Mouse (Mus musculus) hindbrain, embryonic 12.5 days (tissue): Measurements from ENCODE around the gene Ttyh2. TPM values are rescaled to one million over a fixed set of nuclear protein-coding genes. Genes with fewer than 3 reads are reported as not detected.

ENCODE experiments used
- ATAC-seq: fragments of 200-750 bp; cut with Nextera tagmentation; 2 replicates; pipeline ENCODE4 v1.8.0; 2017; ENCODE audit warnings: moderate TSS enrichment; ENCODE audit not compliant: low FRiP score
- H3K27ac ChIP-seq: fragments of 300-500 bp; sonication (generic); 2 replicates; pipeline ENCODE4 v1.5.1; 2016; ENCODE audit warnings: mild to moderate bottlenecking
- H3K27me3 ChIP-seq: fragments of 300-500 bp; sonication (generic); 2 replicates; pipeline ENCODE4 v1.6.1; 2016; ENCODE audit warnings: mild to moderate bottlenecking
- H3K36me3 ChIP-seq: fragments of 300-500 bp; sonication (generic); 2 replicates; pipeline ENCODE4 v1.6.1; 2016; ENCODE audit warnings: mild to moderate bottlenecking
- H3K4me1 ChIP-seq: fragments of 300-500 bp; sonication (generic); 2 replicates; pipeline ENCODE4 v1.6.1; 2016
- H3K4me2 ChIP-seq: fragments of 300-500 bp; sonication (generic); replicated peaks from 2 replicates; pipeline ENCODE4 v1.6.1; 2016; ENCODE audit warnings: mild to moderate bottlenecking
- H3K4me3 ChIP-seq: fragments of 300-500 bp; sonication (generic); 2 replicates; pipeline ENCODE4 v1.5.1; 2016; ENCODE audit warnings: mild to moderate bottlenecking
- H3K9ac ChIP-seq: fragments of 300-500 bp; sonication (generic); 2 replicates; pipeline ENCODE4 v1.6.1; 2016; ENCODE audit warnings: mild to moderate bottlenecking, moderate library complexity
- H3K9me3 ChIP-seq: fragments of 300-500 bp; sonication (generic); replicated peaks from 2 replicates; pipeline ENCODE4 v1.6.1; 2016; ENCODE audit warnings: mild to moderate bottlenecking
- WGBS: fragments of 180-500 bp; shearing (Covaris S2); methylation state at CpG from one replicate; pipeline ENCODE4 v1.1.7; 2016; 5-methylcytosine and 5-hydroxymethylcytosine counted together
- polyA plus RNA-seq: library from polyadenylated mRNA; unstranded; fragments of >200 nt; fragmentation: Nextera tagmentation; extraction: Ambion mirVana; gene quantifications from 2 replicates; pipeline ENCODE4 v1.2.1, GENCODE M21; 2016

The Ttyh2 gene
- polyA plus RNA-seq, 1 experiment from 2014 or later = 18.0 TPM

DNA sequence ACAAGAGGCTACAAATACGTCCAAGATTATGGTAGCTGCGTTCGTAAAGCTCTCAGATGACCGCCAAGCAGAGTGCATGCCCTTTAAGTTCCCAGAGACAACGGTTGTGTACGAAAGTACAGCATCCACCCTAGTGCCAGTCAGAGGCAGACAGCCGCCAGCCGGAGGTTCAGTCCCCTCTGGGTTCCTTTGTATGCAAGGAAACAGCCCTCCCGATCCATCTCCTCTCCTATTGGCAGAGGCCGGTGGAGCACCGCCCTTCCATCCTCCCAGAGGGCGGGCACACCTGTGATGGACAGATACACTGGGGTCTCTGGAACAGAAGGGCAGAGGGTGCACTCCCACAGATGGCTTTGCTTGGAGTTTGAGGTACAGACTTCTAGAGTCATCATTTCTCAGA lies 33.0 kb upstream of the Ttyh2 start:
- Histone ChIP-seq H3K4me3 (no peak overlapping the region), H3K4me1 (peaks cover 24% of the 10 kb centered on the region), H3K36me3 (no peaks in the 10 kb centered on the region), H3K9me3 (no peaks in the 10 kb centered on the region; the same call in 1 of the 2 replicates), H3K4me2 (no peak overlapping the region), H3K9ac (no peak overlapping the region), H3K27me3 (peaks cover 17% of the 10 kb centered on the region), H3K27ac (no peak overlapping the region)
- 54% methylated on average over 12 of the region's 12 CpGs for WGBS
- ATAC-seq = peak; percentile 72

DNA sequence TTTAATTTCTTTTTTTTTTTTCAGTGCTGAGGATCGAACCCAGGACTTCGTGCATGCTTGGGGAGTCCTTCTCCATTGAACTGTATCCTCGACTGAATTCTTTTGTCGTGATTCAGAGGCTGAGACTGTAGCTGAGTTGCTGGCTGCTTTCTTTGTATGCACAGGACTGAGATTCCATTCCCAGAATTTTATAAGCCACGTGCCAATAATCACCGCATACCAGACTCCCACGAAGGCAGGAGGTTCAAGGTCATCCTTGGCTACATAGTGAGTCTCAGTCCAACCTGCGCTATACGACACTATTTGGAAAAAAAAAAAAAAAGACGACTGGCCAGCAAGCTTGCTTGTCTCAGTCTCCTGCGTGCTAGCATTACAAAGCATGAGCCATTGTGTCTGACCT lies 32.3 kb upstream of the Ttyh2 start:
- Histone ChIP-seq H3K27me3 (peaks cover 15% of the 10 kb centered on the region), H3K9ac (no peak overlapping the region), H3K9me3 (no peaks in the 10 kb centered on the region; the same call in 1 of the 2 replicates), H3K4me3 (no peak overlapping the region), H3K27ac (no peak overlapping the region), H3K36me3 (no peaks in the 10 kb centered on the region), H3K4me1 (peaks cover 20% of the 10 kb centered on the region), H3K4me2 (no peak overlapping the region)
- 75% methylated on average over 11 of the region's 11 CpGs for WGBS
- no peak for ATAC-seq

DNA sequence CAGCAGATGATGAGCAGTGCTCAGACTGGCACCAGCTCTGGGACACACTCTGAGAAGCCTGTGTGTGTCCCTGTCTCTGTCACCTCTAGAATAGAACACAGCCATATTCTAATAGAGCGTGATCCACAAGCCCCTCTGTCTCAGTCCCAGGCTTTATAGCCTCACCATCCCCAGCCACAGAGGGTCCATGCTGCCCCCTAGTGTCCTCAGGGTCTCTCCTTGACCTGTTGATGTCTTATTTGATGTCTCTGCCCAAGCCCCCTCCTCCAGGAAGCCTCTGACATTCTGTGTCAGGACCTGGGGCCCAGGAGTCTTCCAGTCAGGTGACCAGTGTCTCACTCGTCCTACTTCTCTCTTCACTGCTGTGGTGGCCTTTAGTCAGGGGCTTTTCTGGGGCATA lies 31.1 kb upstream of the Ttyh2 start:
- 46% methylated on average over 2 of the region's 2 CpGs for whole genome bisulfite sequencing
- H3K27ac ChIP-seq = no peak overlapping the region
- H3K4me2 ChIP-seq = no peak overlapping the region
- H3K36me3 ChIP-seq = no peaks in the 10 kb centered on the region
- ATAC-seq = no peak
- H3K9me3 ChIP-seq = no peaks in the 10 kb centered on the region; the same call in 1 of the 2 replicates
- no peak overlapping the region for H3K9ac ChIP-seq
- peaks cover 14% of the 10 kb centered on the region for H3K4me1 ChIP-seq
- H3K4me3 ChIP-seq = no peak overlapping the region
- peaks cover 13% of the 10 kb centered on the region for H3K27me3 ChIP-seq

DNA sequence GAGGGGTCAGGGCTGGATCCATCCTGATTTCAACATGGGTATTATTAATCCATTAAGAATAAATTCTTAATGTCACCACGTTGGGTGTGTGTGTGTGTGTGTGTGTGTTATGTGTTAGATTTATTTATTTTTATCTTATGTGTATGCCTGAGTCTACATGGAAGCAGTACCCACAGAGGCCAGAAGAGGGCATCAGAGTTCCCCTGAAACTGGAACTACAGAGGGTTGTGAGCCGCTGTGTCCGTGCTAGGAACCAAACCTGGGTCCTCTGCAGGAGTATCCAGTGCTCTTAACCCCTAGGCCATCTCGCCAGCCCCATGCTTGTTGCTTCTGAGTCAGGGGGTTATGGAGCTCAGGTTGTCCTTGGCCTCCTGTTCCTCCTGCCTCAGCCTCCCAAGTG lies 25.7 kb upstream of the Ttyh2 start:
- WGBS = 62% methylated on average over 4 of the region's 4 CpGs
- peaks cover 9% of the 10 kb centered on the region for H3K4me1 ChIP-seq
- H3K9ac ChIP-seq = no peak overlapping the region
- peaks cover 2% of the 10 kb centered on the region; the same call in 1 of the 2 replicates for H3K27me3 ChIP-seq
- H3K4me3 ChIP-seq = no peak overlapping the region
- H3K4me2 ChIP-seq = no peak overlapping the region
- H3K27ac ChIP-seq = no peak overlapping the region
- no peak for ATAC-seq
- no peaks in the 10 kb centered on the region for H3K36me3 ChIP-seq
- no peaks in the 10 kb centered on the region; the same call in 1 of the 2 replicates for H3K9me3 ChIP-seq

DNA sequence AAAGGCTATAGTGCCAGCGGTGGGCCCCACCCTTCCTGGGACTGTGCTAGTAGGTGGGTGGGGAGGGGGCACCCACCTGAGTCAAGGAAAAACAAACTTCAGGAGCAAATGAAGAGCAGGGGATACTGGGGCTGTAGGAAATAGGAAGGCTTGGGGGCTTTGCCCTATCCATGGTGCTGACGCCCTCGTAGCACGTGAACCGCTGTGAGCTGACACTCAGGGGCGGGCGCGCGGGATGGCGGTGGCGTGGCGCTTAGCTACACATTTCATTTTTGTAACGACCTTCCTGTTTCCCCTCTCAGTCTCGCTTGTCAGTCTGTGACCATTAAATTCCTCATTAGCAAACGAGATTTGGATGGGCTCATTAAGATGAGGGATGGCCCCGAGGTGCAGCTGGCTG lies 22.7 kb upstream of the Ttyh2 start:
- Histone ChIP-seq H3K4me1 (peaks cover 21% of the 10 kb centered on the region), H3K4me2 (peak overlapping the region; percentile 17; the same call in 1 of the 2 replicates), H3K9me3 (no peaks in the 10 kb centered on the region), H3K4me3 (no peak overlapping the region), H3K36me3 (no peaks in the 10 kb centered on the region), H3K27me3 (peaks cover 4% of the 10 kb centered on the region; the same call in 1 of the 2 replicates), H3K9ac (no peak overlapping the region), H3K27ac (peak overlapping the region; percentile 44)
- 8% methylated on average over 16 of the region's 16 CpGs for WGBS
- 0 out of 2 replicates have a peak, but pooled peaks have one; percentile 36 for ATAC-seq

DNA sequence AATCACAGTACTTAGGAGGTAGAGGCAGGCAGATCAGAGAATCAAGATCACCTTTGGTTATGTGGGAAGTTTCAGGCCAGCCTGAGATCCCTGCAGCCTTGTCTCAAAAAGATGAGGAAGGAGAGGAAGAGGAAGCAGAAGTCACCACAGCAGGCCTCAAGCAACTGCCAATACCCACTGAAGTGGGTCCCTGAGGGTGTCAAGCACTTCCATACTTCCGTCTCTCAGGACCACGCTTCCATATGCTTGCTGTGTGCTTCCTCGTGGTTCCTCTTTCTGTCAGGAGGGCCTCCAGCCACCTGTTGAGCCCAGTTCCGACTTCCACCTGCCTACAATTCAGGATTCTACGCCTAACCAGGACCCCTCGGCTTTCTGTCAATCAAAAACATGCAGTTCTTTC lies 21.6 kb upstream of the Ttyh2 start:
- ATAC-seq = no peak
- Histone ChIP-seq H3K9ac (no peak overlapping the region), H3K27ac (no peak overlapping the region), H3K27me3 (peaks cover 4% of the 10 kb centered on the region; the same call in 1 of the 2 replicates), H3K4me1 (peaks cover 25% of the 10 kb centered on the region), H3K9me3 (no peaks in the 10 kb centered on the region), H3K4me2 (no peak overlapping the region), H3K36me3 (no peaks in the 10 kb centered on the region), H3K4me3 (no peak overlapping the region)
- 85% methylated on average over 6 of the region's 6 CpGs for WGBS

DNA sequence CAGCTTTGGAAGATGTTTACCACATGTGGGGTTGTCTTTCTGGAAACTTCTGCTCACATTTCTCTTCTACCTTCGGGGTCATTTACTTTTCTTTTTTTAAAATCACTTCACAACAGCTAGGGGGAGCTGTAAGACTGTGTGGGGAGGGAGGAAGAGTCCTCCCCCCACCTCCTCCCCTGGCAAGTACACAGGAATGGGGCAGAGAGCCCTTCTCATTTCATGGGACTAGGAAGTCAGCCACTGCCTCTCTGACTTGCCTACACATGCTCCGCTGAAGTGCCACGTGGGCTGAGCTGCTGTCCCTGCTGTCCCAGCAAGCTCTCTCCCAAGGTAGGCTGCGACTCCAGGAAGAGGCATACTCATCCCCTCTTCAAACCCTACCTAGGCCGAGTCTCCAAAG lies 20.7 kb upstream of the Ttyh2 start:
- H3K4me2 ChIP-seq = no peak overlapping the region
- H3K4me1 ChIP-seq = peaks cover 25% of the 10 kb centered on the region
- no peak for ATAC-seq
- no peak overlapping the region for H3K9ac ChIP-seq
- no peaks in the 10 kb centered on the region for H3K9me3 ChIP-seq
- H3K4me3 ChIP-seq = no peak overlapping the region
- no peak overlapping the region for H3K27ac ChIP-seq
- H3K27me3 ChIP-seq = peaks cover 4% of the 10 kb centered on the region; the same call in 1 of the 2 replicates
- H3K36me3 ChIP-seq = no peaks in the 10 kb centered on the region
- WGBS = 57% methylated on average over 5 of the region's 5 CpGs

DNA sequence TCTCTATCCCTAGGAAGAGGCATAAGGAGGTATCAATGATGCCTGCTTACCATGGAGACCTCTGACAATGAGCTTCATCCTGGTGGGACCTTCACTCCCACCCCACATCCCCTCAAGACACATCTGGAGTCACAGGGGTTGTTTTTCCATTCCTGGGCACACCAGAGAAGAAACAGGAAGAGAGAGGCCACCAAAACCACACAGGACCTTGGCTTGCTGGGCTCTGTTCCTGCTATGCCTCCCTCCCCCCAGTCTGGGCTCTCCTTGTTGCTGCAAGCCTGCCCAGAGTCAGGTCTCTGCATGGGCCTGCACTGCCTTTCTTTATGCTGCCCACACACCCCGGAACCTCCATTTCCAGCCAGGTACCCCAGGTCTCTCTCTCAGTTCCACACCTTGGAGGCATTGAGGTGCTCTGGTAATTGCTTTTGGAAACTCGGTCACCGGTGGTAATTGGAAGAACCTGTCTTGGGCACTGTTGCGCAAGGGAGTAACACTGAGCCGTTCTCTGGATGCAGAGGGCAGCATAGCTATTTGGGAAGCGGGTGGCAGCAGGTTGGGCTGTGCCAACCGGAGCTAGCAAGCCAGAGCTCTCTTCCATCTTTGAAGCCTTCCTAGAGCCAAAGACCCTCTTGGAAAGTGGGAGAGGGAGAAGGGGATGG lies 19.8 kb upstream of the Ttyh2 start:
- H3K27ac ChIP-seq = no peak overlapping the region
- WGBS = 82% methylated on average over 7 of the region's 7 CpGs
- H3K4me1 ChIP-seq = peaks cover 25% of the 10 kb centered on the region
- no peak for ATAC-seq
- H3K4me2 ChIP-seq = no peak overlapping the region
- no peaks in the 10 kb centered on the region for H3K36me3 ChIP-seq
- no peak overlapping the region for H3K9ac ChIP-seq
- H3K4me3 ChIP-seq = no peak overlapping the region
- H3K27me3 ChIP-seq = peaks cover 4% of the 10 kb centered on the region; the same call in 1 of the 2 replicates
- H3K9me3 ChIP-seq = no peaks in the 10 kb centered on the region

DNA sequence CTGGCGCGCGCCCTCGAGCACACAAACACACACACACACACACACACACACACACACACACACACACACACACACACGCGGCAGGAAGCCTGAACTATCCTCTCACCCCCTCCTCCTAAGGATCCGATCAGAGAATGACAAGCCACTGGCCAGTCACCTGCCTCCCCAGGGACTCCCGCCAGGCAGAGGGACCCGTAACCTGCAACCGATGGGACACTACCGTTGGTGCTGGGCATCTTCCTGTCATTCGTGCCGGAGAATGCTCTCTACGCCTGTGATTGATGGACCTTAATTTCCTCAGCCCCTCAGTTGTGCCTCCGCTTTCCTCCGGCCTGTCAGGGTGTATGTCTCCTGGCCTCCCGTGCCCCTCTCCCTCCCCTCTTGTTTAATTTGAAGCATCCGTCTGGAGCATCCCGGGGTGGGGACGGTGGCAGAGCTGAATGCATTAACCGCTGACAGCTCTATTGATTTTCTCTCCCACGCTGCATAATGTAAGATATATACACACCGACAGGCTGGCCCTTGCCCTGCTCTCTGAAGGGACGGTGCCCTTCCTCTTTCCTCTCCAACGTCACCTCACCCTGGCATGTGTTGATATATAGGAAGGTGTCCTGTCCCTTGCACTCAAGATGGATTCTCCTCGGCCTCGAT lies 18.1 kb upstream of the Ttyh2 start:
- Histone ChIP-seq H3K4me2 (peak overlapping the region; percentile 41), H3K9me3 (no peaks in the 10 kb centered on the region), H3K4me3 (no peak overlapping the region), H3K27me3 (peaks cover 4% of the 10 kb centered on the region; the same call in 1 of the 2 replicates), H3K36me3 (no peaks in the 10 kb centered on the region), H3K4me1 (peaks cover 24% of the 10 kb centered on the region), H3K27ac (peak overlapping the region; percentile 70), H3K9ac (peak overlapping the region; percentile 32)
- peak; percentile 76 for ATAC-seq
- 29% methylated on average over 27 of the region's 27 CpGs for WGBS

DNA sequence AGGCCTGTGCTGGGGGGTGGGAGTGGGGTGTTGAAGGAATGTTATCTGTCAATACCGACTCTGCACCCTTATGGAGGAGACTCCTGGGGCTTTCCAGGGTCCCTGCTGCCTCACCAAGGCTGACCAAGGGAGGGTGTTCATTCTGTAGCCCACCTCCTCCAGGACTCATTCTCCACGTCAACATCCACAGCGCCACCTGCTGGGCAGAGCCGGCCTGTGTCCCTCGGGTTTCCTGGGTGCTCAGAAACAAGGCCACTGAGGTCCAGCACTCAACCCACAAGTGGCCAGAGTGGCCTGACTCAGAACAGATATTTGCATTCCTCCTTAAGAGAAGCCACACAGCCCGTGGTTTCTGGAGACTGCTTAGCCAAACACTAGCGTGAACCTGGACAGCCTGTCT lies 17.5 kb upstream of the Ttyh2 start:
- H3K36me3 ChIP-seq = no peaks in the 10 kb centered on the region
- peak overlapping the region; percentile 70 for H3K27ac ChIP-seq
- 19% methylated on average over 7 of the region's 7 CpGs for WGBS
- peaks cover 4% of the 10 kb centered on the region; the same call in 1 of the 2 replicates for H3K27me3 ChIP-seq
- H3K4me2 ChIP-seq = peak overlapping the region; percentile 41; the same call in 1 of the 2 replicates
- peak; percentile 54 for ATAC-seq
- H3K9me3 ChIP-seq = no peaks in the 10 kb centered on the region
- no peak overlapping the region for H3K9ac ChIP-seq
- H3K4me3 ChIP-seq = no peak overlapping the region
- peaks cover 18% of the 10 kb centered on the region for H3K4me1 ChIP-seq

DNA sequence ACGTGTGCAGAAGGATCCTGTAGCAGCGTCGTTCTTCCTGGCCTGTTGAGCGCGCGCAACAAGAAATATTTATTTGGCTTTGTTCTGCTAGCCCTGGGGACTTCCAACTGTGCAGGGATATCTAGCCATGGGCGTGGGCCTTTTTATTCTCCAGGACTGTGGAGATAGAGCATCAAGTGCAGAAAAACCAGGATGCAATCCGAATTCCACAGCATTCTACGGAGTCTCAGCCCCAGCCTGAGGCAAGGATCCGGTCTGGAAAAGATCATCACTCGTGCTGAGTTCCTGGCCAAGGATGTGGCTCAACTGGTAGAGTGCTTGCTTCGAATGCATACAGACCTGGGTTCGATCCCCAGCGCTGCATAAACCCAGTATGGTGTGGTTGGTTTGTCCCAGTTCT lies 13.1 kb upstream of the Ttyh2 start:
- H3K4me3 ChIP-seq = no peak overlapping the region
- H3K4me1 ChIP-seq = peaks cover 8% of the 10 kb centered on the region
- H3K9ac ChIP-seq = no peak overlapping the region
- no peak overlapping the region for H3K4me2 ChIP-seq
- no peak for ATAC-seq
- peaks cover 21% of the 10 kb centered on the region for H3K27me3 ChIP-seq
- no peaks in the 10 kb centered on the region for H3K9me3 ChIP-seq
- no peaks in the 10 kb centered on the region for H3K36me3 ChIP-seq
- 89% methylated on average over 14 of the region's 14 CpGs for WGBS
- no peak overlapping the region for H3K27ac ChIP-seq

DNA sequence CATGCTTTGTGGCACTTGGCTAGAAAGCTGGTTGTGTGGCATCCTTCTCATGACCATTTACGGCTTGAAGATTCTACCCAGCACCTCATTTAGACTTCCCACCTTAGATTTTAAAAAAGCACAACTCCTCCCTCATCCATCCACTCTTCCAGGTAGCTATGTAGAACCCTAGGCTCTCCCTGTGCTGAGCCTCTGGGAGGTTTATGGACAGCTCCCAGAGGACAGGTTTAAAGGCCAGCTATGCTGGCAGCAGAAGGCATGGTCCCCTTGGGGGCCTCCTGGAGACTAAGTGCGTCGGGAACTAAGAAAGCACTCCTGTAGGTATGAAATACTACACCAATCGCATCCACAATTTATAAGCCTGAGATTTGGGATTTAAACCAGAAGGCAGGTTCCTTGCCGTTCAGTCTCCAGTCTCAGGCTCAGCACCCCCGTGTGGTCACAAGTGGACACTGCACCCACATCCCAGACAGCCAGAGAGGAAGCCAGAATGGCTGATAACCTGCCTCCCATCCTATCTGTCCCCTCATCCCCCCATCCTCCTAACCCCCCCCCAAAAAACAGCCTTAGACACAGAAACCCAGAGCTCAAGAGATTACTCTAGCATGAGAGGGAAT lies 12.4 kb upstream of the Ttyh2 start:
- ATAC-seq = no peak

More for the DNA sequence above, 12.4 kb upstream of the Ttyh2 start:
- Histone ChIP-seq H3K36me3 (no peaks in the 10 kb centered on the region), H3K4me1 (peaks cover under 1% of the 10 kb centered on the region), H3K9me3 (no peaks in the 10 kb centered on the region), H3K4me3 (no peak overlapping the region), H3K27ac (no peak overlapping the region), H3K4me2 (no peak overlapping the region), H3K27me3 (peaks cover 21% of the 10 kb centered on the region), H3K9ac (no peak overlapping the region)
- WGBS = 37% methylated on average over 6 of the region's 6 CpGs
